Mouse (Mus musculus): ENCODE results near the gene Ttc4.

DNA sequence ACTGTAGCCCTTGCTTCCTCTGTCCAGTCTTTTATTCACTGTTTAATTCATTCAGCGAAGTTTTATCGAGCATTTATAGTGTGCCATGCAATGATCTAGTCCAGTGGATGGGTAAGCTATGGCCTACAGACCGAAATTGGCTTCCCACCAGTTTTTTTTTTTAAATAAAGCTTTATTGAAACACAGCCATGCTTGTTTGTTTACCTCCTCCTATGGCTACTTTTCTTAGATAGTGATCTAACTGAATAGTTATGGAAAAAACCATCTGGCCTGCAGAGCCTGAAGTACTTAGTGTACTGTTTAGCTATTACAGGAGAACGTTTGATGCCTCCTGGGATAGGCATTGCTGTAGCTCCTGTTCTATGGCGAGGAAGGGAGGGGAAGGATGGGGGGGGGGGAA is 32.9 kb downstream of the Ttc4 start:
- TF ChIP-seq CTCF (IDR thresholded peaks at IDR 0.05; ENCODE audit: low read depth, low read length) (no peak), POLR2A (IDR thresholded peaks at IDR 0.05; ENCODE audit: insufficient read depth, low read length) (no peak), EP300 (IDR thresholded peaks at IDR 0.05; ENCODE audit: insufficient read depth, low read depth, low read length) (no peak)

Data from ES-Bruce4 (cell line).